Mouse (Mus musculus): Measurements from ENCODE around the gene Cgas. TPM values are rescaled to one million over a fixed set of nuclear protein-coding genes. Genes with fewer than 3 reads are reported as not detected.
A peak's percentile ranks its signal among the peaks of the same experiment; 100 is the strongest.

The Cgas gene
- polyA plus RNA-seq, 1 experiment from 2014 or later = 0.67 TPM

DNA sequence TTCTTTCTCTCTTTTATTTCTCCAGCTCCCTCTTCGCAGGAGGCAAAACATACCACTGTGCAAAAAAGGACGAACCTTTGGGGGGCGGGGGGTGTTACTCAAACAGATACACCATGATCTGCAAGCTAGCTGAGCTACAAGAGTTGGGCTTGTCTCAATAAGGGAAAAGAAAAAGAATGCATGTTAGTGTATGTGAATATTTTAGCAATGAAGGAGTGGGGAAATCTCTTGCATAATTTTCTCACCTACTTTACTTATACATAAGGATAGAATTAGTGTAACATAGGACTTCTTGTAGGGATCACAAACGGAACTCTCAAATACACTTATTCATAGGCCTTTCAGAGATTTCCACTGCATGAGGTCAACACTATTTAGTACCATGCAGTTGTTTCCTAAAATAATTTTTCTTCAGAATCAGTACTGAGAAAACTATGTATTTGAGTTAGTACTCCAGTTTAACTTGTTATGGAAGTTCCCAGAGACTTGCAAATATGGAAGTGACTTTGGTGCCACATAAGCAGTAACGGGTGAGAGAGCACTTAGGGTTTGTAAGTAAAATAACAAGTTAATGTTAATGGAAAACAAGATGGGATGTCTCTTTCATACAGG, 31.8 kb upstream of the Cgas start:
- peaks cover 43% of the 10 kb centered on the region for H3K36me3 ChIP-seq (ENCODE audit: control insufficient read depth, insufficient read depth)
- H3K9ac ChIP-seq (ENCODE audit: low read depth, low read length) = no peak overlapping the region
- no peaks in the 10 kb centered on the region; the same call in 1 of the 2 replicates for H3K4me1 ChIP-seq (ENCODE audit: control insufficient read depth, low read depth, low read length)
- no peak for ATAC-seq (ENCODE audit: low read depth)
- H3K4me2 ChIP-seq (ENCODE audit: low read depth, low read length) = no peak overlapping the region
- H3K27me3 ChIP-seq (ENCODE audit: control insufficient read depth, insufficient read depth, low read depth, low read length) = no peaks in the 10 kb centered on the region
- WGBS (ENCODE audit: insufficient replicate concordance) = 67% methylated on average over 5 of the region's 5 CpGs
- no peaks in the 10 kb centered on the region for H3K9me3 ChIP-seq (replicated peaks; ENCODE audit: control insufficient read depth, low read length)
- H3K27ac ChIP-seq (ENCODE audit: low read length) = no peak overlapping the region
- H3K4me3 ChIP-seq (ENCODE audit: low read depth, low read length) = no peak overlapping the region

DNA sequence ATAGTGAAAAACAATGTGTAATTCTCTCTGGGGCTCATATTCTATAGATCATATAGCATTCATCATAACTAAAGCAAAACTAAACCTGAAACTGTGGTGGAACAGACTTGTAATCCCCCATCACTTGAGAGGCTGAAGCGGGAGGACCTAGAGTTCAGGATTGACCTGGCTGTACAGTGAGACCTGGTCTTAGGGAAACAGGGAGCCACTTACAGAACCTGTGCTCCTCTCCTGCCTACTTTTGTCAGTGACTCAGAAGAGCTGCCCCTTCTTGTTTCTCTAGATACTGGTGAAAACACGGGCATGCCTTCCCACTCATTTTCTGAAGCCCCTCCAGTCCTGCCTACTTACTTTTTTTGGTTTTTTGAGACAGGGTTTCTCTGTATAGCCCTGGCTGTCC, 31.2 kb upstream of the Cgas start:
- no peaks in the 10 kb centered on the region for H3K4me1 ChIP-seq (ENCODE audit: control insufficient read depth, low read depth, low read length)
- H3K27ac ChIP-seq (ENCODE audit: low read length) = no peak overlapping the region
- H3K9ac ChIP-seq (ENCODE audit: low read depth, low read length) = no peak overlapping the region
- H3K36me3 ChIP-seq (ENCODE audit: control insufficient read depth, insufficient read depth) = peaks cover 39% of the 10 kb centered on the region
- no peaks in the 10 kb centered on the region for H3K9me3 ChIP-seq (replicated peaks; ENCODE audit: control insufficient read depth, low read length)
- no peaks in the 10 kb centered on the region for H3K27me3 ChIP-seq (ENCODE audit: control insufficient read depth, insufficient read depth, low read depth, low read length)
- no peak overlapping the region for H3K4me2 ChIP-seq (ENCODE audit: low read depth, low read length)
- no peak for ATAC-seq (ENCODE audit: low read depth)
- no peak overlapping the region for H3K4me3 ChIP-seq (ENCODE audit: low read depth, low read length)
- WGBS (ENCODE audit: insufficient replicate concordance) = 64% methylated on average over 2 of the region's 2 CpGs

DNA sequence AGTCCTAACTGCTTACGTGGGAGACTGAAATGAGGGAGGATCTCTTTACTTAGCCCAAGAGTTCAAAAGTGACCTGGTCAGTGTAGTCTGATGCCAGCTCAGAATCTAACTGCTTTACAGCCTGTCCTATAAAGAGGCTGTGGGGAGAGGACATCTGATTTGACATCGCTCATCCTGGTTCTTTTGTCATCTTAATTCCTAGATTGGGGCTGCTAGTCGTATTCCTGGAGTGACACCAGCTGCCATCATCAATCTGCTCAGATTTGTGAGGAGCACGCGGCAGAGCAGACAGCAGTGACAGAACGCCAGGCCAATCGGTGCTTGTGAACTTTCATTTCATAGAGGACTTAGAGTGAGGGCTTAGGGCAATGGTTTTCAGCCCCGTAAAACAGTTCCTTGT, 30.6 kb upstream of the Cgas start:
- H3K4me2 ChIP-seq (ENCODE audit: low read depth, low read length) = no peak overlapping the region
- H3K4me1 ChIP-seq (ENCODE audit: control insufficient read depth, low read depth, low read length) = no peaks in the 10 kb centered on the region
- H3K27ac ChIP-seq (ENCODE audit: low read length) = no peak overlapping the region
- H3K36me3 ChIP-seq (ENCODE audit: control insufficient read depth, insufficient read depth) = peaks cover 40% of the 10 kb centered on the region
- H3K4me3 ChIP-seq (ENCODE audit: low read depth, low read length) = no peak overlapping the region
- H3K9me3 ChIP-seq (replicated peaks; ENCODE audit: control insufficient read depth, low read length) = no peaks in the 10 kb centered on the region
- H3K9ac ChIP-seq (ENCODE audit: low read depth, low read length) = no peak overlapping the region
- H3K27me3 ChIP-seq (ENCODE audit: control insufficient read depth, insufficient read depth, low read depth, low read length) = no peaks in the 10 kb centered on the region
- WGBS (ENCODE audit: insufficient replicate concordance) = 82% methylated on average over 8 of the region's 8 CpGs
- no peak for ATAC-seq (ENCODE audit: low read depth)

DNA sequence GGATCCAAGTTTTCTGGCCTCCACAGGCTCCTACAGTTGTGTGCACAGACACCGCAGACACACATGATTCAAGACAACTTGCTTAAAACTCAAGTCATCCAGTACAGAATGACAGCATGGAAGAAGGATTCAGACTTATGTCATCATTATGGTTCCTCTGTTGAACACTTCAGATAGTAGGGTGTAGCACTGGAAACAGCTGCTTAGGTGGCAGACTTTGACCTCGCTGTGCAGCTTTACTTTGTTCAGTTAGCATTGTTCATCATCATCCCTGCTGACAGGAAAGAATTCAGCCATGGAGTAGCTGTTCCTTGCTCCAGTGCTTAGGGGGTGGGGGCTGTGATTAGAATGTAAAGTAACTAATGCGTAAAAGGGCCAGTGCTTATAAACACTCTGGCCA, 22.7 kb upstream of the Cgas start:
- 83% methylated on average over 3 of the region's 3 CpGs for WGBS (ENCODE audit: insufficient replicate concordance)
- H3K27ac ChIP-seq (ENCODE audit: low read length) = no peak overlapping the region
- no peak for ATAC-seq (ENCODE audit: low read depth)

DNA sequence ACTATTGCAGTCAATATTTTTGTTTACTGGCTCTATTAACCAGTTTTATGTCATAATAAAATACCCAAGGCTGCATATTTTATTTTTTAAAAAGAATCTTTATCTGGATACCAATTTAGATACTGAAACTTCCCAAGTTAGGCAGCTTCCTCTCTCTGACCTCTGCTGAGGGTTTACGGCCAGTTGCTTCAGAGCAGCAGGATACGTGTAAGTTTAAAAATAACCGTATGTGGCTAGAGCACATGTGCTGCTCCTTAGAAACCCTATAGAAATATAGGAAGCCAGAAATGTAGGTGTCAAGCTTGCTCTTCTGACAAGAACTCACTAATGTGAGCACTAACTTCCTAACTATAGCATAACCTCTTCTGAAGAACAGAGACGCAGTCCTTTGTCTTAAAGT, 20.3 kb upstream of the Cgas start:
- no peak for ATAC-seq (ENCODE audit: low read depth)

More for the DNA sequence above, 22.7 kb upstream of the Cgas start:
- H3K4me2 ChIP-seq (ENCODE audit: low read depth, low read length) = no peak overlapping the region
- no peak overlapping the region for H3K9ac ChIP-seq (ENCODE audit: low read depth, low read length)
- no peak overlapping the region for H3K4me3 ChIP-seq (ENCODE audit: low read depth, low read length)
- H3K36me3 ChIP-seq (ENCODE audit: control insufficient read depth, insufficient read depth) = peaks cover 51% of the 10 kb centered on the region
- H3K9me3 ChIP-seq (replicated peaks; ENCODE audit: control insufficient read depth, low read length) = no peaks in the 10 kb centered on the region
- H3K27me3 ChIP-seq (ENCODE audit: control insufficient read depth, insufficient read depth, low read depth, low read length) = no peaks in the 10 kb centered on the region
- no peaks in the 10 kb centered on the region for H3K4me1 ChIP-seq (ENCODE audit: control insufficient read depth, low read depth, low read length)

DNA sequence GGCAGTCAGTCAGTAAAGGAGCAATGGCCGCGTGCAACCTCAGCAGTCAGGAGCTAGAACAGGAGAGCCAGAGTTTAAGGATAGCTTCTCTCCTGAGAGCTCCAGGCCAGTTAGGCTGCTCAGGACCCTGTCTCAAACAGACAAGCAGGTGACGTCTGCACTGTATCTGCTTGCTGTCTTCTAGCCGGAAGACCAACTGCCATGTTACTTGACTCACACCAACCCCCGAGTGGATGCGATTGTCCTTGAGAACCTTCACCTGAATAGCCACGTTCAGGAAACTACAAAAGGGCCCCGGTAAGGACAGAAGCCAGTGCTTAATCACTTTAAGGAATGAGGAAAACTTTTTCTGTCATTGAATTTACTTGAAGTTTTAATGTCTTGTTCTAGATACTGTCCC, 14.0 kb upstream of the Cgas start:
- Histone ChIP-seq H3K4me3 (ENCODE audit: low read depth, low read length) (no peak overlapping the region), H3K27ac (ENCODE audit: low read length) (no peak overlapping the region), H3K36me3 (ENCODE audit: control insufficient read depth, insufficient read depth) (peaks cover 55% of the 10 kb centered on the region), H3K4me1 (ENCODE audit: control insufficient read depth, low read depth, low read length) (no peaks in the 10 kb centered on the region; the same call in 1 of the 2 replicates), H3K9ac (ENCODE audit: low read depth, low read length) (no peak overlapping the region), H3K4me2 (ENCODE audit: low read depth, low read length) (no peak overlapping the region), H3K9me3 (replicated peaks; ENCODE audit: control insufficient read depth, low read length) (no peaks in the 10 kb centered on the region), H3K27me3 (ENCODE audit: control insufficient read depth, insufficient read depth, low read depth, low read length) (no peaks in the 10 kb centered on the region)
- 89% methylated on average over 8 of the region's 8 CpGs for WGBS (ENCODE audit: insufficient replicate concordance)
- no peak for ATAC-seq (ENCODE audit: low read depth)

More for the DNA sequence above, 20.3 kb upstream of the Cgas start:
- 71% methylated on average over 4 of the region's 4 CpGs for WGBS (ENCODE audit: insufficient replicate concordance)
- Histone ChIP-seq H3K9ac (ENCODE audit: low read depth, low read length) (no peak overlapping the region), H3K27ac (ENCODE audit: low read length) (no peak overlapping the region), H3K4me3 (ENCODE audit: low read depth, low read length) (no peak overlapping the region), H3K4me2 (ENCODE audit: low read depth, low read length) (no peak overlapping the region), H3K27me3 (ENCODE audit: control insufficient read depth, insufficient read depth, low read depth, low read length) (no peaks in the 10 kb centered on the region), H3K4me1 (ENCODE audit: control insufficient read depth, low read depth, low read length) (no peaks in the 10 kb centered on the region), H3K36me3 (ENCODE audit: control insufficient read depth, insufficient read depth) (peaks cover 56% of the 10 kb centered on the region), H3K9me3 (replicated peaks; ENCODE audit: control insufficient read depth, low read length) (no peaks in the 10 kb centered on the region)

DNA sequence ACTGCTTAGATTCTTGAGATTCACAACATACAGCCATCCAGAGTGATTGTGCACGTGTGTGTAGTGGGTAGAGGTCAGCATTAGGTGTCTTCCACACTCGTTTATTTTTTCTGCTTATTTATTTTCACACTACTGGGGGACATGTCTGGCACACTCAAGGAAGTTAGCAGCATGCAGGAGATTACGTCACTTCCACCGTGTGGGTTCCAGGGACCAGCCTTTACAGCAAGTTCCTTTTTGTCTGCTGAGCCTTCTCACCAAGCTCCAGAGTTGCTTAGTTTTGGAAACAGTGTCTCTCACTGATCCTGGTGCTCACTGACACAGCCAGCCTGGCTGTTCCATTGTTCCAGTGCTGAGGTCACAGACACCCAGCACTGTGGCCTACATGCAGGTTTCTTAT, 8.3 kb upstream of the Cgas start:
- Histone ChIP-seq H3K36me3 (ENCODE audit: control insufficient read depth, insufficient read depth) (peaks cover 24% of the 10 kb centered on the region), H3K4me2 (ENCODE audit: low read depth, low read length) (no peak overlapping the region), H3K4me3 (ENCODE audit: low read depth, low read length) (no peak overlapping the region), H3K27ac (ENCODE audit: low read length) (no peak overlapping the region), H3K9me3 (replicated peaks; ENCODE audit: control insufficient read depth, low read length) (no peaks in the 10 kb centered on the region), H3K9ac (ENCODE audit: low read depth, low read length) (no peak overlapping the region), H3K27me3 (ENCODE audit: control insufficient read depth, insufficient read depth, low read depth, low read length) (no peaks in the 10 kb centered on the region), H3K4me1 (ENCODE audit: control insufficient read depth, low read depth, low read length) (peaks cover 17% of the 10 kb centered on the region)
- 32% methylated on average over 4 of the region's 4 CpGs for WGBS (ENCODE audit: insufficient replicate concordance)
- ATAC-seq (ENCODE audit: low read depth) = no peak

DNA sequence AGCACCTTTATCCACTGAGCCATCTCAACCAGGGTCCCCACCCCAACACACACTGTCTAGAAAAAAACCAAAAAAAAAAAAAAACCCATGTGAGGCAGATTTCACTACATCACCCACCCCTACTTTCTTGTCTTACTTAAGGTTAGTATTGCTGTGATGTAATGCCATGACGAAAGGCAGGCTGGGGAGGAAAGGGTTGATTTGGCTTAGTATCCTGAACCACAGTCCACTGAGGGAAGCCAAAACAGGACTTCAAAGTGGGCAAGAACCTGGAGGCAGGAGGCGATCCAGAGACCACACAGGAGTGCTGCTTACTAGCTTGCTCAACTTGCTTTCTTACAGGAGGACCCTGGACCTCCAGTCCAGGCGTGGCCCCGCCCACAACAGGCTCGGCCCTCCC, 7.4 kb upstream of the Cgas start:
- Histone ChIP-seq H3K27ac (ENCODE audit: low read length) (no peak overlapping the region), H3K36me3 (ENCODE audit: control insufficient read depth, insufficient read depth) (peaks cover 24% of the 10 kb centered on the region), H3K4me2 (ENCODE audit: low read depth, low read length) (no peak overlapping the region), H3K4me1 (ENCODE audit: control insufficient read depth, low read depth, low read length) (peaks cover 17% of the 10 kb centered on the region), H3K9me3 (replicated peaks; ENCODE audit: control insufficient read depth, low read length) (no peaks in the 10 kb centered on the region), H3K4me3 (ENCODE audit: low read depth, low read length) (no peak overlapping the region), H3K9ac (ENCODE audit: low read depth, low read length) (no peak overlapping the region), H3K27me3 (ENCODE audit: control insufficient read depth, insufficient read depth, low read depth, low read length) (no peaks in the 10 kb centered on the region; the same call in 1 of the 2 replicates)
- 58% methylated on average over 5 of the region's 5 CpGs for WGBS (ENCODE audit: insufficient replicate concordance)
- no peak for ATAC-seq (ENCODE audit: low read depth)

DNA sequence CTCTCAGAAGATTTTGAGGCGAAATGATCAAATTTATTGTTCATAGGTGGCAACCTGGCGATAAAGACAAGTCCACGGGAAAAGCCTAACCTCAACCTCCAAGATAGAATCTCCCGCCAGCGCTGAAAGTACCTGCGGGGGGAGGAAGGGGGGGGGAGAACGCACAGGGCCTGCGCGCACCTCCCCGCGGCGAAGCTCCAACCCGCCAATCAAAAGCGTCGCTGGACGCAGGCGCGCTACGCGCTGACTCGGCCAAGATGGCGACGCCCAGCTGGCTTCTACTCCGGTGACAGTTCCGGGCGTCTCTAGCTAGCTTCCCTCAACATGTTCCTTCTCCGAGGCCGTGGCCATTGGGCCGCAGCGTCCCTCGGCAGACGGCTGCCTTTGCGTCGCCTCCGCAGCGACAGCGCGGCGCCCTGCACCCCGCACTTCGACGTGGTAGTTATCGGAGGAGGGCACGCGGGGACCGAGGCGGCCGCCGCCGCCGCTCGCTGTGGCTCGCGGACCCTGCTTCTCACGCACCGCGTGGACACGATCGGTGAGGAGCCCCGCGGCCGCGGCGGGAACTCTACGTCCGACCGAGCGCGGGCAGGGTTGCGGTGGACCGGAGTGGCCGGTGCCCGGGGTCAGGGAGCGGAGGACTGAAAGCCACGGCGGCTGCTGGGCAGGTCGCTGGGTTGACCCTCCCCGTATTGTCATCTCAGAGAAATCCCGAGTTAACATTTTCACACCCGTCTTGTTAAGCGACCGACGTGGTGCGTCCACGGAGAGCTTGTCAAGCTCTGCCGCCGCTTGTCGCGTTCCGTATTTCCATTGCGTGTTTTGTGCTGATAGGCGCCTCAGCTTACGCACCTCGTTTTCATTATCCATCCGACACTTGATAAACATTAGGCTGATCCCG, 5.2 kb upstream of the Cgas start, which contains the start of the genes Mto1 and Gm17324:
Gene Mto1, plus strand, starts transcription at position 236 of the 901 bp plus-strand sequence.
Gene Gm17324, minus strand, starts transcription at position 814 of the 901 bp plus-strand sequence.
- H3K27ac ChIP-seq (ENCODE audit: low read length) = peak within 1 kb of the TSS; percentile 92
- H3K4me3 ChIP-seq (ENCODE audit: low read depth, low read length) = peak within 1 kb of the TSS; percentile 96
- H3K4me1 ChIP-seq (ENCODE audit: control insufficient read depth, low read depth, low read length) = peaks cover 17% of the 10 kb centered on the region
- peaks cover 16% of the 10 kb centered on the region for H3K36me3 ChIP-seq (ENCODE audit: control insufficient read depth, insufficient read depth)
- peaks cover 19% of the 10 kb centered on the region for H3K27me3 ChIP-seq (ENCODE audit: control insufficient read depth, insufficient read depth, low read depth, low read length)
- WGBS (ENCODE audit: insufficient replicate concordance) = under 1% methylated on average over 90 of the region's 96 CpGs
- ATAC-seq (ENCODE audit: low read depth) = peak; percentile 95
- H3K4me2 ChIP-seq (ENCODE audit: low read depth, low read length) = peak within 1 kb of the TSS; percentile 88
- peak within 1 kb of the TSS; percentile 95 for H3K9ac ChIP-seq (ENCODE audit: low read depth, low read length)
- no peaks in the 10 kb centered on the region for H3K9me3 ChIP-seq (replicated peaks; ENCODE audit: control insufficient read depth, low read length)

All from liver, embryonic 16.5 days (tissue).